Mouse (Mus musculus): ENCODE measurements around the gene Fbxw7.
"Not testable (repeated sequence)": the region's sequence is repeated elsewhere in the genome, so short reads cannot be mapped to it uniquely, and the experiment has no call there.

Gene Fbxw7

DNA sequence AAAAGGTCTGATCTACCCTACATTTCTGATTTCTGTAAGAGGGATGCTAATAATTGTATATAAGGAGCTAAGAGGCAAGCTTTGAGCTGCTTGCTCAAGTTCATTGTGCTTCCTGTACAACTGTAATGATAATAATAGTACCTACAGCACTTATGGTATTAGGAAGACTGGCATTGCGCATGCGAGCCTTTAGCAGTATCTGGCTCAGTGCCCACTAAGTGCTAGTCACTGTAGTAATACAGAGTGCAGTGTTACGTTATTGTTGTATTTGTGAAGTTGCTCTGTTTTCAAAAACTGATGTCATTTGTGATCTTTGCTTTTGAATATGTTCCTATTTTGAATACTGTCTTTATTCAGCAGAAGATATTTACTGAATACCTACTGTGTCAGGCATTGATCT lies 11.3 kb downstream of the Fbxw7 start:
- no peak for ATAC-seq (ENCODE audit: insufficient number of reproducible peaks, low FRiP score, low TSS enrichment)

- no peak for ATAC-seq (ENCODE audit: insufficient number of reproducible peaks, low FRiP score, low TSS enrichment)
Measured at GRCm38 (mm10) chr3:84826938-84827337, 11.9 kb downstream of the Fbxw7 start.

GRCm38 (mm10) chr3:84827617-84828016 lies 12.5 kb downstream of the Fbxw7 start:
- no peak for ATAC-seq (ENCODE audit: insufficient number of reproducible peaks, low FRiP score, low TSS enrichment)

DNA sequence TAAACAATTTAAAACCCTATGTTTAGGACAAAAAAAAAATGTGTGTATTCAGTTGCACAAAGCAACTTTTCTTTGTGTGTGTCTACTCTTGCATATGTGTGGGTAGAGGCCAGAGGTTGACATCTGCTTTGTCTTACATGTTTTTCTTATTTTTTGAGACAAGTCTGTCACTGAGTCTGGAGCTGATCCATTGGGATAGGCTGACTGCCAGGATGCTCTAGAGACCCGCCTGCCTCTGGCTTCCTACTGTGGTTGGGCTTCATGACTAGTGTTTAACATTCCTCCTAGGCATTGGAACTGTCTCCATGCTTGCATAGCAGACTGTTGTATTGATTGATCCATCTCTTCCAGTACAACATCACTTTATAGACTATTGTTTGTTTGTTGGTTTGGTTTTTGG lies 14.3 kb downstream of the Fbxw7 start:
- no peak for ATAC-seq (ENCODE audit: insufficient number of reproducible peaks, low FRiP score, low TSS enrichment)

DNA sequence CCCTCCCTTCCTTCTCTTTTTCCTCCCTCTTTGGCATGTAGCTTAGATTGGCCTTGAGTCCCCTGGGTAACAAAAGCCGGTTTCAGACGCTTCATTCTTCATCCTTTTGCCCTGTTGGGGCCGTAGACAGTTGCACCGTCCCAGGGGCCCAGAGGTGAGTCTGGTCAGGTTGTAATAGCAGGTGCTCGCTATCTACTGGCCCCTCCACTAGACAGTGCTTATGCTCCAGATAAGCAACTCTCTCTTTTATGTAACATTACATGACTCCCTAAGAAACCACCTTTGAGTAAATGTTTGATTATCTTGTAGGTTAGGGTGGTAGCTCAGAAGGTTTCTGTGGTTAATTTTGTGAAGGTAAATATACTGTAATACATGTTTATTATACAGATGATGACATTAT lies 21.0 kb downstream of the Fbxw7 start:
- ATAC-seq (ENCODE audit: insufficient number of reproducible peaks, low FRiP score, low TSS enrichment) = no peak

GRCm38 (mm10) chr3:84837984-84838383 lies 22.9 kb downstream of the Fbxw7 start:
- no peak for ATAC-seq (ENCODE audit: insufficient number of reproducible peaks, low FRiP score, low TSS enrichment)

- no peak for ATAC-seq (ENCODE audit: insufficient number of reproducible peaks, low FRiP score, low TSS enrichment)
Measured at GRCm38 (mm10) chr3:84839499-84839898, 24.4 kb downstream of the Fbxw7 start.

DNA sequence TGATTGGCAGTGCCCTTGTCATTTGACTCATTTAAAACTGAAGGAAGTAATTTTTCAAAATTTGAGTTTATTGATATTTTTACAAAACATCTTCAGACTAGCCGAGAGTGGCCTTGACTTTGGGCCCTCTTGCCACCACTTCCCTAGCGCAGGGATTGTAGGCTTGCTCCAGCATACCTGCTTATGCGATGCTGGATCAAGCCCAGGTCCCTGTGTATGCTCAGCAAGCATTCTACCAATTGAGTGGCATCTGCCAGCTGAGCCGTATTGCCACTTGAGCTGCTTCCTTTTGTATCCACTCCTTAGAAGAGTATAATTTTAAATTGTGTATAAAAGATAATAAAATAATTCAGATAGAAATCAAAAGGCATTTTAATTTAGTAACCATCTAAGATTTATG lies 26.2 kb downstream of the Fbxw7 start:
- no peak for ATAC-seq (ENCODE audit: insufficient number of reproducible peaks, low FRiP score, low TSS enrichment)

DNA sequence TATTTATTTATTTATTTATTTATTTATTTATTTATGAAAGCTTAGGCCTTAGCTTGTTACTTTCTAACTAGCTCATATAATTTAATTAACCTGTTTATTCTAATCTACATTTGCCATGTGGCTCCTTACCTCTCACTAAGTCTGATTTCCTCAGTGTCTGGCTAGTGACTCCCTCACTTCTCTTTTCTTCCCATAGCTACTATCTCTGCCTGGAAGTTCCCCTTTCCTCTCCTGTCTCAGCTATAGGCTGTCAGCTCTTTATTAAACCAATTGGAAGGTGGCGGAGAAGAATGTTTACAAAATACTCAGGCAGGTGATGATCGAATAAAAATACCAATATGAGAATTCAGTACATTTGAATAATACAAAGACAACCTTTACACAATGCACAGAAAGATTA lies 27.7 kb downstream of the Fbxw7 start:
- ATAC-seq (ENCODE audit: insufficient number of reproducible peaks, low FRiP score, low TSS enrichment) = no peak

DNA sequence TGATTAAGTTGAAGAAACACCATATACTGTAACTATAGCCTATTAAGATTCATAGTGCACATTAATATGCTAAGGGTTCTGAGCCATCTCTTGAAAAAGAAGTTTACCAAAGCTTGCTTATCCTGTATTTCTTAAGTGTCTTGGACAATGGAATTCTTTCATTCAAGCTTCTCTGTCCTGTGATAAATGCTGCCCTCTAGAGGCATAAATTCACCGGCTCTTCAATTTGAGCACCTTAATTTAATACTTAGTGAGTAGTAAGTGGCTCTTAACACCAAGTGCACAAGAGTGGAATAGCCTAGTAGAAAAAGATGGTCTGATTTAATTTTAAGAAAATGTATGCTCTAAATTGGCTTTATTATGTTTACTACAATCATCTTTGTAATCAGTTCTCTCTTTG lies 28.5 kb downstream of the Fbxw7 start:
- ATAC-seq (ENCODE audit: insufficient number of reproducible peaks, low FRiP score, low TSS enrichment) = peak; percentile 66

GRCm38 (mm10) chr3:84848798-84849197 lies 33.7 kb downstream of the Fbxw7 start:
- ATAC-seq (ENCODE audit: insufficient number of reproducible peaks, low FRiP score, low TSS enrichment) = no peak

DNA sequence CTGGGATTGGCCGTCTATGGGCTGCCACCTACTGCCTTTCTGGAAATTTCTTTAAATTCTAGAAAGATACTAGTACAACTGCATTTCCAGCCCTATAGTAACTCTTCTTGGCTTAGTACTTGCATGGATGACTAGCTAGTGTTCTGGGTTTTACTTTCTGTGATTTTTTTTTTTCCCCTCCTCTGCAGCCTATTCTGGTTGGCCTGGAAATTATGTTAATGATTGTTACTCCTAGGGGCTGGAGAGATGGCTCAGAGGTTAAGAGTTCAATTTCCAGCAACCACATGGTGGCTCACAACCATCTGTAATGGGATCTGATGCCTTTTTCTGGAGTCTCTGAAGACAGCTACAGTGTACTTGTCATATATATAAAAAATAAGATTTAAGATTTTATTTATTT lies 35.4 kb downstream of the Fbxw7 start:
- ATAC-seq (ENCODE audit: insufficient number of reproducible peaks, low FRiP score, low TSS enrichment) = no peak

DNA sequence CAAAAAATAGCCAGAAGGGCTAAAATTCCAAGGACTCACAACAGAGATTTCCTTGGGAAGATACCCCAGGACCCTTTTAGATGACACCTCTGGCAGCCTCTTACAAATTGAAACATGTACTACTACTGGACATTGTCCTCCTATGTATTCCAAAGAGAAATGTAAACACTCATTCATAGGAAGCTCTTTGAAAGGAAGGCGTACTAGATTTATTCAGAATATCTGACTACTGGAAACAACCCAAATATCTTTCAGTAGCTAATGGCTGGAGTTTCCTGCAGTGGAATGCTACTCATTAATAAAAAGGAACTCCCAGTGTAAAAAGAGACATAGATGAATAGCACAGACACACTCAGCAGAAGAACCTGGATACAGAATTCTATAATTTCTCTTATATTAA lies 36.7 kb downstream of the Fbxw7 start:
- ATAC-seq (ENCODE audit: insufficient number of reproducible peaks, low FRiP score, low TSS enrichment) = no peak

- no peak for ATAC-seq (ENCODE audit: insufficient number of reproducible peaks, low FRiP score, low TSS enrichment)
Measured at GRCm38 (mm10) chr3:84852877-84853276, 37.8 kb downstream of the Fbxw7 start.

DNA sequence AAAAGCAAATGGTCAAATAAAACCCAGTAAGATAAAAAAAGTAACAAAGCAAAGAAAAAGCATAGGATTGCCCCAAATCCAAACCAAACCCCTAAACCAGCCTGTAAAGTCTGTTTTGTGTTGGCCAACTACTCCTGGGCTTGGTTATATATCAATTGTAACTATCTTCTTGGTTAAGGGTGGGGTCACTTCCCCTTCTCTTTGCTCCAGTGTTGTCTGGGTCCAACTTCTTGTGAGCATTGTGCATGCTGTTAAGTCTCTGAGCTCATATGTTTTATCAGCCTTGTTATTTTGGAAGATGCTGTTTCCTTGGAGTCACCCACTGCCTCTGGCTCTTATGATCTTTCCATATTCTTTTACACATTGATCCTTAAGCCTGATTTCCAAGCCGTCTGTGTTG lies 39.4 kb downstream of the Fbxw7 start:
- no peak for ATAC-seq (ENCODE audit: insufficient number of reproducible peaks, low FRiP score, low TSS enrichment)

DNA sequence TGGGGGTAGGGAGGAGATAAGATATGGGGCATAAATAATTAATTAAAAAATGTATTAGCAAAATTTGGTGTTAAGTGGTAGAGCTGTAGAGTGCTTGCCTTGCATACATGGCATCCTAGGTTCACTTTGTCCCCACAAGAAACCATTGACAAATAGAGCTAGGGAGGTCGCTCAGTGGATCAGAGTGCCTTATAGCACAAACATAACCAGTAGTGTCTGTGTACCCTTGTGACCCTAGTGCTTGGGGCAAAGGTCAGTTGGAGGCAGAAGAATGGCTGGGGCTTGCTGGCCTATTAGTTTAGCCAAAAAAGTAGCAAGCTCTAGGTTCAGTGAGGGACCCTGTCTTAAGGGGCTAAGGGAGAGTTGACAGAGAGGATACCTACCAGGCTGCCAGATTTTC lies 45.6 kb downstream of the Fbxw7 start:
- no peak for ATAC-seq (ENCODE audit: insufficient number of reproducible peaks, low FRiP score, low TSS enrichment)

DNA sequence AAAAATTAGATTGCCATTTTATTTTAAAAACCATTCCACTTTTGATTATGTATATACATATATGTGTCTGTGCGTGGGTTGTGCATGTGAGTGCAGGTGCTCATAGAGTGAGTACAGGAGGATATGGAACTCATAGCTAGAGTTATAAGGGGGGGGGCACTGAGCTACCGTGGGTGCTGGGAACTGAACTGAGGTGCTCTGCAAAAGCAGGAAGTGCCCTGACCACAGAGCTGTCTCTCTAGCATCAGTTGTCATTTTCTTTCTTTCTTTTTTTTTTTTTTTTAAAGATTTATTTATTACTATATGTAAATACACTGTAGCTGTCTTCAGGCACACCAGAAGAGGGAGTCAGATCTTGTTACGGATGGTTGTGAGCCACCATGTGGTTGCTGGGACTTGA lies 46.7 kb downstream of the Fbxw7 start:
- ATAC-seq (ENCODE audit: insufficient number of reproducible peaks, low FRiP score, low TSS enrichment) = not testable (repeated sequence)

DNA sequence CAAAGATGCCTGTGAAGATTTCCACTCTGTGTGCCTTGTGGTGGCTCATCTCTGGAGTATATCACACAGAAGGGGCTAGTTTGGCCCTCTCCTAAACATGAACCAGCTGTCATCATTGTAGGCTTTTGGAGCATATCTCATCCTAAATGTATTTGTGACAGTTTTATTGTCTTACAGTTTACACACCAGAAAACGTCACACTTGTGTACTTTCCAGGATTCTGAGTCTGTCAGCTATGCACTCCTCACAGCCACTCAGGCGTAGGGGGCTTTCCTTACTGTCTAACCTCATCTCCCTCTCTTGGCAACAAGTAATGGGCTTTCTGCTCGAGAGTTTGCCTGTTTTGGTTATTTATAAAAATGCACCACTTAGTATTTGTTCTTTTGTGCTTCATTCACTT lies 50.6 kb downstream of the Fbxw7 start:
- ATAC-seq (ENCODE audit: insufficient number of reproducible peaks, low FRiP score, low TSS enrichment) = no peak

GRCm38 (mm10) chr3:84866866-84867265 lies 51.8 kb downstream of the Fbxw7 start:
- ATAC-seq (ENCODE audit: insufficient number of reproducible peaks, low FRiP score, low TSS enrichment) = no peak

- no peak for ATAC-seq (ENCODE audit: insufficient number of reproducible peaks, low FRiP score, low TSS enrichment)
Measured at GRCm38 (mm10) chr3:84867434-84867975, 52.4 kb downstream of the Fbxw7 start.

- no peak for ATAC-seq (ENCODE audit: insufficient number of reproducible peaks, low FRiP score, low TSS enrichment)
Measured at GRCm38 (mm10) chr3:84867991-84868390, 52.9 kb downstream of the Fbxw7 start.

- ATAC-seq (ENCODE audit: insufficient number of reproducible peaks, low FRiP score, low TSS enrichment) = no peak
Measured at GRCm38 (mm10) chr3:84870126-84870525, 55.1 kb downstream of the Fbxw7 start.

DNA sequence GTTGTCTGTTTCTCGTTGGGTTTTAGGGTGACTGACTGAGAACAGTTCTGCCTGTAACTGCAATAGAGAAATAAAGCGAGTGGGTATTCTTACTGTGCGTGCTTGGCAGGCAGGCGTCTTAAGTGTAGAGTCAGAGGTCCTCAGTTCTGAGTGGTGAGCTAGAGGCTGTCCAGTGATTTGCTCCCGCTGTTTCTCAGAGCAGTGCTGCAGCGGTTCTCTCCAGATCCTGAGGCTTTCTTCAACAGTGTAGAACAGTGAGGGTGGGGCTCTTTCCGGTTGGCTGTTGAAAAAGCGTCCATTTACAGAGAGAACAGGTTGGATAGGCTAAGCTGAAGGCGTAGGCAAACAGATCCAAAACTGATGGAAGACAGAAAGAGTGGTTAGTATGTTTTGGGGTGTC lies 60.2 kb downstream of the Fbxw7 start:
- ATAC-seq (ENCODE audit: insufficient number of reproducible peaks, low FRiP score, low TSS enrichment) = no peak
